Mouse (Mus musculus) forebrain, embryonic 12.5 days (tissue): Measurements from ENCODE around the gene Eps15l1. TPM values are rescaled to one million over a fixed set of nuclear protein-coding genes. Genes with fewer than 3 reads are reported as not detected.

Source experiments
- ATAC-seq: fragments of 200-750 bp; cut with Nextera tagmentation; 2 replicates; pipeline ENCODE4 v1.8.0; 2017; ENCODE audit warnings: moderate TSS enrichment; ENCODE audit not compliant: low FRiP score
- H3K27ac ChIP-seq: fragments of 300-500 bp; sonication (generic); 2 replicates; pipeline ENCODE4 v1.5.1; 2016; ENCODE audit warnings: mild to moderate bottlenecking
- H3K27me3 ChIP-seq: fragments of 300-500 bp; sonication (generic); 2 replicates; pipeline ENCODE4 v1.6.1; 2016; ENCODE audit warnings: mild to moderate bottlenecking
- H3K36me3 ChIP-seq: fragments of 300-500 bp; sonication (generic); replicated peaks from 2 replicates; pipeline ENCODE4 v1.6.1; 2016; ENCODE audit warnings: mild to moderate bottlenecking
- H3K4me1 ChIP-seq: fragments of 300-500 bp; sonication (generic); 2 replicates; pipeline ENCODE4 v1.6.1; 2016
- H3K4me2 ChIP-seq: fragments of 300-500 bp; sonication (generic); 2 replicates; pipeline ENCODE4 v1.6.1; 2016; ENCODE audit warnings: mild to moderate bottlenecking, moderate library complexity
- H3K4me3 ChIP-seq: fragments of 300-500 bp; sonication (generic); replicated peaks from 2 replicates; pipeline ENCODE4 v1.5.1; 2016; ENCODE audit warnings: mild to moderate bottlenecking
- H3K9ac ChIP-seq: fragments of 300-500 bp; sonication (generic); 2 replicates; pipeline ENCODE4 v1.6.1; 2016; ENCODE audit warnings: mild to moderate bottlenecking
- H3K9me3 ChIP-seq: fragments of 300-500 bp; sonication (generic); 2 replicates; pipeline ENCODE4 v1.6.1; 2016
- WGBS: fragments of 180-500 bp; shearing (Covaris S2); methylation state at CpG from one replicate; pipeline ENCODE4 v1.1.7; 2016; 5-methylcytosine and 5-hydroxymethylcytosine counted together
- polyA plus RNA-seq: library from polyadenylated mRNA; unstranded; fragments of >200 nt; fragmentation: Nextera tagmentation; extraction: Ambion mirVana; gene quantifications from 2 replicates; pipeline ENCODE4 v1.2.1, GENCODE M21; 2016

The Eps15l1 gene
- polyA plus RNA-seq, 1 experiment from 2014 or later, result 74.3 TPM

- Histone ChIP-seq H3K4me2 (no peak overlapping the region), H3K36me3 (no peaks in the 10 kb centered on the region), H3K27ac (no peak overlapping the region), H3K4me1 (peaks cover 8% of the 10 kb centered on the region; the same call in 1 of the 2 replicates), H3K9ac (no peak overlapping the region), H3K27me3 (0 out of 2 replicates have a peak, but pooled peaks cover 5% of the 10 kb centered on the region), H3K9me3 (no peaks in the 10 kb centered on the region), H3K4me3 (no peak overlapping the region)
- WGBS, result 48% methylated on average over 8 of the region's 8 CpGs
- ATAC-seq, result 0 out of 2 replicates have a peak, but pooled peaks have one; percentile 6
These were observed 110.3 kb downstream of the Eps15l1 start for GRCm38 (mm10) chr8:72310849-72311506.

- no peak overlapping the region for H3K4me3 ChIP-seq
- H3K4me2 ChIP-seq, result no peak overlapping the region
- no peaks in the 10 kb centered on the region for H3K36me3 ChIP-seq
- no peak overlapping the region for H3K27ac ChIP-seq
- H3K27me3 ChIP-seq, result 0 out of 2 replicates have a peak, but pooled peaks cover 7% of the 10 kb centered on the region
- peaks cover 8% of the 10 kb centered on the region; the same call in 1 of the 2 replicates for H3K4me1 ChIP-seq
- ATAC-seq, result no peak
- WGBS, result 47% methylated on average over 6 of the region's 6 CpGs
- no peaks in the 10 kb centered on the region for H3K9me3 ChIP-seq
- no peak overlapping the region for H3K9ac ChIP-seq
These were observed 113.0 kb downstream of the Eps15l1 start for GRCm38 (mm10) chr8:72308276-72308675.

DNA sequence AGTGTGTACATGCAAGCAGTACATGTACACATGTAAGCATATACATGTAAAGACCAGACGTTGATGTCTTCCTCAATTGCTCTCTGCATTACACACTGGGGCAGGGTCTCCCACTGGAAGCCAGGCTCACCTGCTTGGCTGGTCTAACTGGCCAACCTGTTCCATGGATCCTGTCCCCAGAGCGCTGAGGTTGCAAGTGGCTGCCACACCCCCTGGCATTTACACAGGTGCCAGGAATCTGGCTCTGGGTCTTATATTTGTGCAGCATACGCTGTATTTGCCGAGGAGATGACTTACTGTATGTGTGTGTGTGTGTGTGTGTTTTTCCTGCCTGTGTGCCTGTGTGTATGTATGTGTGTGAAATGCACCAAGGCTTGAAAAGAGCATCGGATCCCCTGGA lies 114.3 kb downstream of the Eps15l1 start:
- peaks cover 8% of the 10 kb centered on the region; the same call in 1 of the 2 replicates for H3K4me1 ChIP-seq
- H3K9me3 ChIP-seq, result no peaks in the 10 kb centered on the region
- 0 out of 2 replicates have a peak, but pooled peaks cover 5% of the 10 kb centered on the region for H3K27me3 ChIP-seq
- no peak for ATAC-seq
- no peak overlapping the region for H3K27ac ChIP-seq
- H3K9ac ChIP-seq, result no peak overlapping the region
- H3K4me2 ChIP-seq, result no peak overlapping the region
- no peaks in the 10 kb centered on the region for H3K36me3 ChIP-seq
- WGBS, result 86% methylated on average over 5 of the region's 5 CpGs
- no peak overlapping the region for H3K4me3 ChIP-seq

- Histone ChIP-seq H3K9me3 (no peaks in the 10 kb centered on the region), H3K9ac (no peak within 1 kb of the TSS), H3K27ac (no peak within 1 kb of the TSS), H3K4me3 (no peak within 1 kb of the TSS), H3K4me1 (peaks cover 5% of the 10 kb centered on the region; the same call in 1 of the 2 replicates), H3K27me3 (0 out of 2 replicates have a peak, but pooled peaks cover 5% of the 10 kb centered on the region), H3K36me3 (no peaks in the 10 kb centered on the region), H3K4me2 (no peak within 1 kb of the TSS)
- WGBS, result 82% methylated on average over 16 of the region's 16 CpGs
- no peak for ATAC-seq
These were observed 115.9 kb downstream of the Eps15l1 start, which contains the start of gene Gm10282 for GRCm38 (mm10) chr8:72305210-72305905. Gene Gm10282 (minus strand): TSS chr8:72305260.

DNA sequence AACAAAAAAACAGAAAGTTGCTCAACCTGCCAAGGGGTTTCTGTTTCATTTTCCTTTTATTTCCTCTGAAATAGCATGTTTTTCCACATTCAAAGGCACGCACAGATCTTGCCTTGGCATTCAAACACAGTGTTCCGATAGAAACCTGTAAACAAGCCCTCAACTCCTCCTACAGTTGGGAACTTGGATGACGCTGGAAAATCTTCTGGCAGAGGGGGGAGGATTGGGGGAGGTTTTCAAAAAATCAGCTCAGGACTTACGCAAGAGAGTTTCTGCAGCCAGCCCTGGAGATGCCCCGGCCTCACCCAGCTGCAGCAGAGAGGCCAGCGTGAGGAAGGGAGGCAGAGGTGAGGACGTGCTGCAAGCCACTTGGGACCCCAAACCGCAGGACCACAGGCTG lies 117.6 kb downstream of the Eps15l1 start:
- H3K36me3 ChIP-seq, result no peaks in the 10 kb centered on the region
- no peak overlapping the region for H3K27ac ChIP-seq
- no peak for ATAC-seq
- 74% methylated on average over 8 of the region's 8 CpGs for WGBS
- no peak overlapping the region for H3K4me3 ChIP-seq
- no peak overlapping the region for H3K9ac ChIP-seq
- peaks cover 5% of the 10 kb centered on the region; the same call in 1 of the 2 replicates for H3K4me1 ChIP-seq
- H3K27me3 ChIP-seq, result 0 out of 2 replicates have a peak, but pooled peaks cover 5% of the 10 kb centered on the region
- no peaks in the 10 kb centered on the region for H3K9me3 ChIP-seq
- no peak overlapping the region for H3K4me2 ChIP-seq

- ATAC-seq, result no peak
- Histone ChIP-seq H3K4me2 (no peak overlapping the region), H3K9ac (no peak overlapping the region), H3K9me3 (no peaks in the 10 kb centered on the region), H3K4me3 (no peak overlapping the region), H3K4me1 (peaks cover 2% of the 10 kb centered on the region; the same call in 1 of the 2 replicates), H3K36me3 (no peaks in the 10 kb centered on the region), H3K27ac (no peak overlapping the region), H3K27me3 (0 out of 2 replicates have a peak, but pooled peaks cover 5% of the 10 kb centered on the region)
- WGBS, result 76% methylated on average over 8 of the region's 8 CpGs
These were observed 118.2 kb downstream of the Eps15l1 start for GRCm38 (mm10) chr8:72302986-72303612.

DNA sequence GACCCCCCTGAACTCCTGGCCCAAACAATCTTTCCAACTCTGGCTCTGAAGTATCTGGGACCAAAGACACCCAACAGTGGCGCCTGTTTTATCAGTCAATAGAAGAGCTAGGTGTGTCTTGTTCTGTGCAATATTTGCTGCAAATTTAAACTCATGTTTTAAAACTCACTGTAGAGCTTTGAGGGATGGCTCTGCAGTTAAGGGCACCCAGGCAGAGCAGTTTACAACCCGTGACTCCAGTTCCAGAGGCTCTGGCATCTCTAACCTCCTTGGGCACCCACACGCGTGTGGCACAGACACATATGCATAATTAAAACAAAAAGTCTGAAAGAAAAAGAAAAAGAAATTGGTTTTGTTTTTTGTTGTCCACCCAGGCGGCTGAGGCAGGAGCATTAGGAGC lies 119.8 kb downstream of the Eps15l1 start:
- no peak for ATAC-seq
- Histone ChIP-seq H3K36me3 (no peaks in the 10 kb centered on the region), H3K4me2 (no peak overlapping the region), H3K27ac (no peak overlapping the region), H3K4me1 (no peaks in the 10 kb centered on the region), H3K27me3 (0 out of 2 replicates have a peak, but pooled peaks cover 5% of the 10 kb centered on the region), H3K9ac (no peak overlapping the region), H3K4me3 (no peak overlapping the region), H3K9me3 (no peaks in the 10 kb centered on the region)
- 82% methylated on average over 5 of the region's 5 CpGs for WGBS

DNA sequence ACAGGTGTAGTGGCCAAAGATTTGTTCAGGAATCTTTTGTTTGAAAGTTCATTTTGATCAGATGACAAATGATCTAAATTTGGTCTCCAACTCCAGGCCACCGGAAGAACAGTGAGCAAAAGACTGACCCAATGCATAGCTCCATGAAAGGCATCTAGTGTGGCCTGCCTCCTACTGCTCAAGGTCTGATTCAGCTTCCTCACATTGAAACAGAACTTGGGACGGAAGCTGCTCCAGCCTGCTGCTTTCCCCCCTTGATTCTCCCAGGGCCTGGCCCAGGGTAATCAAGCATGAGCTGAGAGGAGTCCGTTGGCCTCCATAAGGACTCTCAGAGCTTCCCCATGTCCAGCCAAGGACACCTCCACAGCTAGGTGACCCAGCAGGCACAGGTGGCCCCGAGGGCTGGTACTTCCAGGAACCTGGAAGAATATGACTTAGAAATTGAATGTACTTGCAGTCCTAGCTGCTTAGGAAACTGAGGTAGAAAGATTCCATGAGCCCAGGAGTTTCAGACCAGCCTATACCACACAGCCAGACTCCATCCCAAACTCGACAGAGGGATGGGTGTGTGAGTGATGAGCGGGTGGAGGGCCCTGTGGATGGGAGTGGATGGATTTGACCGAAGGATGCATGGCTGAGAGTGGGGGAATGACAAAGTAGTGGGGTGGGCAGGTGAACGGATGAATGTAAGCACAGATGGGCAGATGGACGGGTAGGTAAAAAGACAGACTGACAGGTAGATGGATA lies 120.4 kb downstream of the Eps15l1 start:
- Histone ChIP-seq H3K4me3 (no peak overlapping the region), H3K4me1 (no peaks in the 10 kb centered on the region), H3K27me3 (0 out of 2 replicates have a peak, but pooled peaks cover 5% of the 10 kb centered on the region), H3K9ac (no peak overlapping the region), H3K27ac (no peak overlapping the region), H3K4me2 (no peak overlapping the region), H3K36me3 (no peaks in the 10 kb centered on the region), H3K9me3 (no peaks in the 10 kb centered on the region)
- 85% methylated on average over 9 of the region's 9 CpGs for WGBS
- no peak for ATAC-seq

DNA sequence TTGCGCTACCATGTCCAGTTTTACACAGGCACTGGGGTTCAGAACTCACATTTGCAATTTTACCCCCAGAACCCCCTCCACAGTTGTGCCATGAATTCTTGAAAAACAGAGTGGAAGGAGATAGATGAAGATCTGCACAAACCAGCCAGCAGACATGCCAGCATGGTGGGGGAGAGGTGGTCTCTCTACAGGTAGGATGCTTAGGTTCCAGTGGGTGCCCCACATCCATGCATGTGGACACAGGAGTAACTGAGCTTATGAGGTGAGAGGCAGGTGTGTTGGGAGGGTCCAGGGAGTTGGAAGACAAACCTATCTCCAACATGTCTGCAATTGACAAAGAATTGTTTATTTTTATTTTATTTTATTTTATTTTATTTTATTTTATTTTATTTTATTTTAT lies 122.3 kb downstream of the Eps15l1 start:
- H3K4me1 ChIP-seq, result no peaks in the 10 kb centered on the region
- H3K4me2 ChIP-seq, result no peak overlapping the region
- no peaks in the 10 kb centered on the region for H3K9me3 ChIP-seq
- H3K9ac ChIP-seq, result no peak overlapping the region
- no peak for ATAC-seq
- H3K27me3 ChIP-seq, result no peaks in the 10 kb centered on the region
- H3K27ac ChIP-seq, result no peak overlapping the region
- no peaks in the 10 kb centered on the region for H3K36me3 ChIP-seq
- no peak overlapping the region for H3K4me3 ChIP-seq
- WGBS, result 81% methylated on average over 1 of the region's 1 CpGs

- Histone ChIP-seq H3K27ac (no peak overlapping the region), H3K4me2 (no peak overlapping the region), H3K9ac (no peak overlapping the region), H3K36me3 (no peaks in the 10 kb centered on the region), H3K27me3 (no peaks in the 10 kb centered on the region), H3K9me3 (no peaks in the 10 kb centered on the region), H3K4me3 (no peak overlapping the region), H3K4me1 (no peaks in the 10 kb centered on the region)
- no peak for ATAC-seq
- WGBS, result 96% methylated on average over 8 of the region's 8 CpGs
These were observed 124.7 kb downstream of the Eps15l1 start for GRCm38 (mm10) chr8:72296561-72296960.

DNA sequence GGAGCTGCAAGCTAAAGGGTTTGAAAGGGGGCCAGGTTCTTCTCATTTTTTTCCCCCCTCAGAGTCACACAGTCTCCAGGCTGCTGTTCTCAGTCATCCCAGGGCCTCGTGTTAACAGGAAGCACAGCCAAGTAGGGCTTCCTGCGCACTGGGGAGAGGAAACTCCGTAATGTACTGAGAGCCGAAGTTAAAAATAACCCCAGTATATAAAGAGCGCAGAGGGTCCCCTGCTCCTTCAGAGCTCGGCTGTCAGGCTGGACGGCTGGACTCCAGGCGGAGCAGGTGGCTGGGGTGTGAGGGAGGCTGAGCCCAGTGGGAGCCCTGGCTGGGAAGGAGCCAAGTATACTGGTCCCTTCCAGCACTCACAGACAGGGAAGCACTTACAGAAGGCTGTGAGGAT lies 125.6 kb downstream of the Eps15l1 start:
- Histone ChIP-seq H3K9me3 (no peaks in the 10 kb centered on the region), H3K4me3 (no peak overlapping the region), H3K4me2 (no peak overlapping the region), H3K4me1 (no peaks in the 10 kb centered on the region), H3K9ac (no peak overlapping the region), H3K27me3 (no peaks in the 10 kb centered on the region), H3K27ac (no peak overlapping the region), H3K36me3 (no peaks in the 10 kb centered on the region)
- 68% methylated on average over 8 of the region's 8 CpGs for WGBS
- no peak for ATAC-seq

- Histone ChIP-seq H3K4me1 (no peaks in the 10 kb centered on the region), H3K9me3 (no peaks in the 10 kb centered on the region), H3K27me3 (no peaks in the 10 kb centered on the region), H3K9ac (no peak overlapping the region), H3K36me3 (no peaks in the 10 kb centered on the region), H3K27ac (no peak overlapping the region), H3K4me3 (no peak overlapping the region), H3K4me2 (no peak overlapping the region)
- 80% methylated on average over 3 of the region's 3 CpGs for WGBS
- ATAC-seq, result no peak
These were observed 126.1 kb downstream of the Eps15l1 start for GRCm38 (mm10) chr8:72295125-72295524.
